Mouse (Mus musculus) spleen, adult 18-20 months (tissue): ENCODE data around the gene Brwd1.
A peak's percentile ranks its signal among the peaks of the same experiment; 100 is the strongest.
"Not testable (repeated sequence)": the region's sequence is repeated elsewhere in the genome, so short reads cannot be mapped to it uniquely, and the experiment has no call there.

Experiments
- DNase-seq, 2 experiments: peaks; one replicate each; pipeline ENCODE4 v3.0.0; 2022; ENCODE audit warnings: mixed read lengths in 2 of 2

The Brwd1 gene

GRCm38 (mm10) chr16:96080524-96080923, 1.8 kb downstream of the Brwd1 start:
- DNase-seq = no peak

GRCm38 (mm10) chr16:96068364-96068763, 14.0 kb downstream of the Brwd1 start:
- no peak for DNase-seq

- no peak for DNase-seq
Observed at GRCm38 (mm10) chr16:96066174-96066573, 16.2 kb downstream of the Brwd1 start.

GRCm38 (mm10) chr16:96064649-96065048, 17.7 kb downstream of the Brwd1 start:
- DNase-seq = no peak

- peak in 1 of 2 experiments; percentile 44 for DNase-seq
Observed at GRCm38 (mm10) chr16:96044096-96044495, 38.2 kb downstream of the Brwd1 start.

GRCm38 (mm10) chr16:96040691-96041090, 41.6 kb downstream of the Brwd1 start:
- DNase-seq = no peak

GRCm38 (mm10) chr16:96039538-96039937, 42.8 kb downstream of the Brwd1 start:
- no peak for DNase-seq

GRCm38 (mm10) chr16:96034473-96034872, 47.9 kb downstream of the Brwd1 start:
- DNase-seq = no peak

- no peak for DNase-seq
Observed at GRCm38 (mm10) chr16:96032368-96033043, 49.8 kb downstream of the Brwd1 start.

- peak in 1 of 2 experiments; percentile 23 for DNase-seq
Observed at GRCm38 (mm10) chr16:96030476-96031102, 51.7 kb downstream of the Brwd1 start.

GRCm38 (mm10) chr16:96026256-96026655, 56.1 kb downstream of the Brwd1 start:
- no peak for DNase-seq

GRCm38 (mm10) chr16:96025244-96025643, 57.1 kb downstream of the Brwd1 start:
- no peak for DNase-seq

- DNase-seq = no peak
Observed at GRCm38 (mm10) chr16:96021045-96021444, 61.3 kb downstream of the Brwd1 start.

GRCm38 (mm10) chr16:96009124-96009523, 73.2 kb downstream of the Brwd1 start:
- DNase-seq = not testable (repeated sequence)

- DNase-seq = not testable (repeated sequence)
Observed at GRCm38 (mm10) chr16:96004278-96004677, 78.0 kb downstream of the Brwd1 start.

- no peak for DNase-seq
Observed at GRCm38 (mm10) chr16:95999291-95999690, 83.0 kb downstream of the Brwd1 start.

- no peak for DNase-seq
Observed at GRCm38 (mm10) chr16:95996156-95996555, 86.2 kb downstream of the Brwd1 start.

- DNase-seq = not testable (repeated sequence)
Observed at GRCm38 (mm10) chr16:95994576-95994975, 87.8 kb downstream of the Brwd1 start.

GRCm38 (mm10) chr16:95992596-95992995, 89.7 kb downstream of the Brwd1 start:
- DNase-seq = no peak

GRCm38 (mm10) chr16:95991122-95991900, 91.0 kb downstream of the Brwd1 start:
- DNase-seq = no peak

- DNase-seq = peak; percentile 95 to 99
Observed at GRCm38 (mm10) chr16:95990462-95991121, 91.7 kb downstream of the Brwd1 start, which contains the start of gene Psmg1. Gene Psmg1 (minus strand): TSS chr16:95990960.

GRCm38 (mm10) chr16:95984911-95985310, 97.4 kb downstream of the Brwd1 start:
- DNase-seq = no peak

GRCm38 (mm10) chr16:95983601-95984000, 98.7 kb downstream of the Brwd1 start:
- DNase-seq = peak in 1 of 2 experiments; percentile 22
